Mouse (Mus musculus) CH12.LX (cell line): ENCODE results near the gene Dtd1.

Experiments
- CHD2 ChIP-seq: IDR thresholded peaks from 2 replicates; pipeline ENCODE4 v1.6.1; 2011; ENCODE audit warnings: low read length, improper control_type of control experiment
- CTCF ChIP-seq, 2 experiments: IDR thresholded peaks in 1 of 2; conservative IDR thresholded peaks in 1 of 2; 2 replicates each; pipeline ENCODE4 v1.5.1; 2011 to 2012; ENCODE audit warnings: low read depth in 2 of 2, low read length in 2 of 2, improper control_type of control experiment in 1 of 2, inconsistent platforms in 1 of 2, mild to moderate bottlenecking in 1 of 2, moderate library complexity in 1 of 2
- EP300 ChIP-seq: IDR thresholded peaks from 2 replicates; pipeline ENCODE4 v1.6.1; 2011; ENCODE audit warnings: low read length, improper control_type of control experiment
- JUND ChIP-seq: conservative IDR thresholded peaks from 2 replicates; pipeline ENCODE4 v1.6.1; 2011; ENCODE audit warnings: low read depth, low read length, improper control_type of control experiment
- KAT2A ChIP-seq: IDR thresholded peaks from 2 replicates; pipeline ENCODE4 v1.6.1; 2012; ENCODE audit warnings: low read length, improper control_type of control experiment, inconsistent platforms; ENCODE audit not compliant: insufficient replicate concordance
- MAX ChIP-seq: IDR thresholded peaks from 2 replicates; pipeline ENCODE4 v1.6.1; 2011; ENCODE audit warnings: low read length, improper control_type of control experiment
- MYC ChIP-seq: IDR thresholded peaks from 2 replicates; pipeline ENCODE4 v1.6.1; 2011; ENCODE audit warnings: low read depth, mild to moderate bottlenecking, improper control_type of control experiment, low read length
- NELFE ChIP-seq: IDR thresholded peaks from 2 replicates; pipeline ENCODE4 v1.6.1; 2011; ENCODE audit warnings: low read depth, low read length, improper control_type of control experiment
- NRF1 ChIP-seq: IDR thresholded peaks from 2 replicates; pipeline ENCODE4 v1.6.1; 2014; ENCODE audit warnings: low read depth, mild to moderate bottlenecking, inconsistent platforms, low read length, improper control_type of control experiment, moderate library complexity
- POLR2A ChIP-seq: IDR thresholded peaks from 2 replicates; pipeline ENCODE4 v1.6.1; 2011; ENCODE audit warnings: low read depth, mild to moderate bottlenecking, improper control_type of control experiment, low read length
- RAD21 ChIP-seq: IDR thresholded peaks from 2 replicates; pipeline ENCODE4 v1.6.1; 2011; ENCODE audit warnings: low read depth, mild to moderate bottlenecking, low read length, improper control_type of control experiment, moderate library complexity
- SMC3 ChIP-seq: IDR thresholded peaks from 2 replicates; pipeline ENCODE4 v1.6.1; 2011; ENCODE audit warnings: low read depth, low read length, improper control_type of control experiment

GRCm38 (mm10) chr2:144668507-144668906, 68.8 kb downstream of the Dtd1 start:
- TF ChIP-seq POLR2A (no peak), EP300 (no peak), CTCF (conservative IDR thresholded peaks at IDR 0.05 in 1 of 2, IDR thresholded peaks at IDR 0.05 in 1 of 2; ENCODE audit: low read depth in 2 of 2, low read length in 2 of 2) (no peak), RAD21 (no peak), CHD2 (no peak), JUND (no peak), NRF1 (no peak), MAX (no peak), KAT2A (no peak), NELFE (no peak), MYC (no peak), SMC3 (no peak)
